Mouse (Mus musculus): Measurements from ENCODE around the gene Thsd4. TPM values are rescaled to one million over a fixed set of nuclear protein-coding genes. Genes with fewer than 3 reads are reported as not detected.

Gene Thsd4
- polyA plus RNA-seq, 1 experiment from 2014 or later, result 20.2 TPM

DNA sequence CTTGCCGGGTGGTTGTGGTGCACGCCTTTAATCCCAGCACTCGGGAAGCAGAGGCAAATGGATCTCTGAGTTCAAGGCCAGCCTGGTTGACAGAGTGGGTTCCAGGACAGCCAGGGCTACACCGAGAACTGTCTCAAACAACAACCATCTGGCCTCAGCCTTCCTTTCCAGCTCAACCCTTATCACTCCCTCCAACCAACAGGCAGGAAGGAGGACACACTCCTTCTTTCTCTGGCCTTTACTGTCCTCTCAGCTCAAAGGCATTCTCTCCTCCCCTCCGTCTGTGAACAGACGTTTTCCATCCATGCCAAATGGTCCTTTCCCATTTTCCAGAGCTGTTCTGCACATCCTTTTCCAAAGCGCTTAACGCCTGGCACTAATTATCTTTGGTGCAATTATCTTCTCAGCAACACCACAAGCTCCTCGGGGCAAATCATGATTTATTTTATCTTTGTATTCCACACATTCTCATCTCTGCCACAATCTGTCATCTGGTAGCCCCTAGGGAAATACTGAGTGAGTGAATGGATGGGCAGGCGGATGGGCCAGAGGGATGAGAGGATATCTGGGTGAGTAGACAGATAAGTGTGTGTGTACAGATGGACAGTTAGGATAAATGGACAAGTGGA lies 80.5 kb downstream of the Thsd4 start:
- WGBS, result 76% methylated on average over 10 of the region's 10 CpGs
- H3K9ac ChIP-seq (ENCODE audit: low read depth, low read length), result no peak overlapping the region
- no peak overlapping the region for H3K4me2 ChIP-seq (ENCODE audit: low read depth, low read length)
- no peak overlapping the region for H3K4me3 ChIP-seq (ENCODE audit: low read length)
- no peaks in the 10 kb centered on the region for H3K9me3 ChIP-seq (ENCODE audit: control insufficient read depth, low read length)
- no peaks in the 10 kb centered on the region for H3K36me3 ChIP-seq (ENCODE audit: control insufficient read depth, insufficient read depth, low read length)
- H3K27ac ChIP-seq (ENCODE audit: low read length), result no peak overlapping the region
- ATAC-seq, result no peak
- H3K27me3 ChIP-seq (replicated peaks; ENCODE audit: control insufficient read depth, insufficient read depth, low read length), result no peaks in the 10 kb centered on the region
- H3K4me1 ChIP-seq (ENCODE audit: control insufficient read depth, insufficient read depth, low read length), result 0 out of 2 replicates have a peak, but pooled peaks cover 7% of the 10 kb centered on the region

DNA sequence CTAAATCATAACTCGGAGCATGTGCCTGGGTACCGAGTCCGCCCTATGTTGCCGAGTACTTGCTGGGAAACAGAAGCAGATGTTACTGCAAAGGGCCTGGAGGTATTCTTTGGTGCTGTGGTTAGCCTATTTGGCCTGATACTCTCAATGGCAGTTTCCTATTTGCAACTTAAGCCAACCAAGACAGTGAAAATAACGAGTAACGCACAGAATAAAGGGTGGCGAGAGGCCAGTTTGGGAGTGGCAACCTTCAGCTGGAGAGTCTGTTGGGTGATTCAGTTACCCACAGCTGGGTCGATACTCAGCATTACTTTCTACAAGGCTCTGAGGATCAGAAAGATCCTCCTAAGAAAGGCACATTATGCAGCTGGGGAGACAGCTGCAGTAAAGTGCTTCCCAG lies 81.3 kb downstream of the Thsd4 start:
- Histone ChIP-seq H3K4me2 (ENCODE audit: low read depth, low read length) (no peak overlapping the region), H3K4me3 (ENCODE audit: low read length) (no peak overlapping the region), H3K27me3 (replicated peaks; ENCODE audit: control insufficient read depth, insufficient read depth, low read length) (no peaks in the 10 kb centered on the region), H3K27ac (ENCODE audit: low read length) (no peak overlapping the region), H3K9ac (ENCODE audit: low read depth, low read length) (no peak overlapping the region), H3K36me3 (ENCODE audit: control insufficient read depth, insufficient read depth, low read length) (no peaks in the 10 kb centered on the region), H3K9me3 (ENCODE audit: control insufficient read depth, low read length) (no peaks in the 10 kb centered on the region), H3K4me1 (ENCODE audit: control insufficient read depth, insufficient read depth, low read length) (0 out of 2 replicates have a peak, but pooled peaks cover 4% of the 10 kb centered on the region)
- WGBS, result 71% methylated on average over 8 of the region's 8 CpGs
- ATAC-seq, result no peak

DNA sequence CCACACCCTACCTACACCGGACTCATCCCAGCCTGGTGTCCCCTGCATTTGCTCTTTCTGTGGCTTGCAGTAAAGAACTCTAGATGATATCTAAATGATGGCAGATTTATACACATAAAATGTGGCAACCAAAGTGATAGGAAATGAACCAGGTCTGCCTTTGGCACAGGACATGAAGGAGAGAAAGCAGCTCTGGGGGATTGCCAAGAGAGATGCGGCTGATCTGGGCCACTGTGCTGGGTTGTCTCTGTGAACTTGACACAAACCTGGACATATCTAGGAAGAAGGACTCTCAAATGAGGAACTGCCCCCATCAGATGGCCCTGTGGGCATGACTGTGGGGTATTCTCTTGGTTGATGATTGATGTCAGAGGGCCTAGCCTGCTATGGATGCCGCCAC lies 85.6 kb downstream of the Thsd4 start:
- 86% methylated on average over 3 of the region's 3 CpGs for WGBS
- Histone ChIP-seq H3K27me3 (replicated peaks; ENCODE audit: control insufficient read depth, insufficient read depth, low read length) (no peaks in the 10 kb centered on the region), H3K4me3 (ENCODE audit: low read length) (no peak overlapping the region), H3K36me3 (ENCODE audit: control insufficient read depth, insufficient read depth, low read length) (0 out of 2 replicates have a peak, but pooled peaks cover 4% of the 10 kb centered on the region), H3K9ac (ENCODE audit: low read depth, low read length) (no peak overlapping the region), H3K4me2 (ENCODE audit: low read depth, low read length) (no peak overlapping the region), H3K4me1 (ENCODE audit: control insufficient read depth, insufficient read depth, low read length) (no peaks in the 10 kb centered on the region), H3K9me3 (ENCODE audit: control insufficient read depth, low read length) (no peaks in the 10 kb centered on the region), H3K27ac (ENCODE audit: low read length) (no peak overlapping the region)
- ATAC-seq, result no peak

DNA sequence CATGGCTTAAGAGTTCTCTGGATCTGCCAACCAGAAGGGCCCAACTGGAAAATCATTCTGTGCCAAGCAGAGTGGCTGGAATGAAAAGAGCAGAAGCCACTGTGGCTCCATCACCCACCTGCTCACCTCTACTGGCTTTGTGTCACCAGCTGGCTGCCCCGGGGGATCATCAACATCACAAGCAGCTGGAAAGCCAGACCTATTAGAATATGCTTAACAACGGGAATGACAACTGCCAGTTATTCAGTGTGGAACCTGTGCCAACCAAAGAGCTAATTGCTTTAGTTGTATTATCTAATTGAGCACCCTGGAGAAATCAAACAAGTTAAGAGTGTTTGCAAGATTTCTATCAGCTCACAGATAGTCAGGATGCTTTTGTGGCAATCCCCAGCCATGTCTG lies 87.8 kb downstream of the Thsd4 start:
- no peaks in the 10 kb centered on the region for H3K9me3 ChIP-seq (ENCODE audit: control insufficient read depth, low read length)
- H3K4me2 ChIP-seq (ENCODE audit: low read depth, low read length), result no peak overlapping the region
- 48% methylated on average over 2 of the region's 2 CpGs for WGBS
- ATAC-seq, result no peak
- H3K27ac ChIP-seq (ENCODE audit: low read length), result no peak overlapping the region
- H3K4me3 ChIP-seq (ENCODE audit: low read length), result no peak overlapping the region
- no peaks in the 10 kb centered on the region for H3K27me3 ChIP-seq (replicated peaks; ENCODE audit: control insufficient read depth, insufficient read depth, low read length)
- no peaks in the 10 kb centered on the region for H3K4me1 ChIP-seq (ENCODE audit: control insufficient read depth, insufficient read depth, low read length)
- H3K36me3 ChIP-seq (ENCODE audit: control insufficient read depth, insufficient read depth, low read length), result 0 out of 2 replicates have a peak, but pooled peaks cover 4% of the 10 kb centered on the region
- no peak overlapping the region for H3K9ac ChIP-seq (ENCODE audit: low read depth, low read length)

DNA sequence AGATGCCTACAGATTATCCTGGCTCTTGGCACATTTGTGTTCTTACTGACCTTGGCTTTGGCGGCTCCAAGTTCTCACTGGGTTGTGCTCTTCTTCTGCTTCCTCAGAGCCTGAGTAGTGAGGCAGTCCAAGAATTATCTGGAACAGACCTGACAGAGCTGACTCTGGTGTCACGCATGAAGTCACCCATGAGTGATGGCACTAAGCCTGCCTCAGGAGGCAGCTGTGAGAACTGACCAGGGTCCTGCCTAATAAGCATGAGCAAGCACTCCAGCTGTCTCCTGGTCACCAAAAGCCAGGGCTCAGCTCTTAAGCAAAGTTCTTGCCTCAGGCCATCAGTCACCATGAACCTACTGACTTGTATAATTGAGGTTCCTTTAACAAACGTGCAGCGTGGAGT lies 89.9 kb downstream of the Thsd4 start:
- Histone ChIP-seq H3K9ac (ENCODE audit: low read depth, low read length) (no peak overlapping the region), H3K4me2 (ENCODE audit: low read depth, low read length) (no peak overlapping the region), H3K27me3 (replicated peaks; ENCODE audit: control insufficient read depth, insufficient read depth, low read length) (no peaks in the 10 kb centered on the region), H3K36me3 (ENCODE audit: control insufficient read depth, insufficient read depth, low read length) (0 out of 2 replicates have a peak, but pooled peaks cover 4% of the 10 kb centered on the region), H3K9me3 (ENCODE audit: control insufficient read depth, low read length) (no peaks in the 10 kb centered on the region), H3K4me1 (ENCODE audit: control insufficient read depth, insufficient read depth, low read length) (no peaks in the 10 kb centered on the region), H3K4me3 (ENCODE audit: low read length) (no peak overlapping the region), H3K27ac (ENCODE audit: low read length) (no peak overlapping the region)
- WGBS, result 89% methylated on average over 4 of the region's 4 CpGs
- ATAC-seq, result no peak

DNA sequence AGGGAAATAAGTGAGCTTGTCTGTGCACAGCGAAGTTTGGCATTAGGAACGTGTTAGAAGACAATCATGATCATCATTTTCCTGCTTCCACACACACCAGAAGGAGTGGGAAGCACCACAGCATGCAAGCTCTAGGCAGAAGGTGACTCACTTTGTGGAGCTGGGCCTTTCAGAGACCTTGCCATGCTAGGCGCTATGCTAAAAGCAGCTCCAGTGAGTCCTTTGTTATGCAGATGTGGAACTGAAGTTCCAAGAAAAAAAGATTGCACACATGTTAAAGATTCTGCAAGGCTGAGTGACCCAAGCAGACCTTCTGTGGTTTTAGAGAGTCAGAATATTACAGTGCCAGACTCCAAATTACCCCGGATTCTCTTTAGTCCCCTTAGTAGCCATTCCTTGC lies 91.8 kb downstream of the Thsd4 start:
- 0 out of 2 replicates have a peak, but pooled peaks cover 4% of the 10 kb centered on the region for H3K36me3 ChIP-seq (ENCODE audit: control insufficient read depth, insufficient read depth, low read length)
- ATAC-seq, result no peak
- no peak overlapping the region for H3K4me2 ChIP-seq (ENCODE audit: low read depth, low read length)
- H3K9ac ChIP-seq (ENCODE audit: low read depth, low read length), result no peak overlapping the region
- no peaks in the 10 kb centered on the region for H3K27me3 ChIP-seq (replicated peaks; ENCODE audit: control insufficient read depth, insufficient read depth, low read length)
- WGBS, result 89% methylated on average over 4 of the region's 4 CpGs
- no peak overlapping the region for H3K27ac ChIP-seq (ENCODE audit: low read length)
- no peak overlapping the region for H3K4me3 ChIP-seq (ENCODE audit: low read length)
- no peaks in the 10 kb centered on the region for H3K9me3 ChIP-seq (ENCODE audit: control insufficient read depth, low read length)
- no peaks in the 10 kb centered on the region for H3K4me1 ChIP-seq (ENCODE audit: control insufficient read depth, insufficient read depth, low read length)

DNA sequence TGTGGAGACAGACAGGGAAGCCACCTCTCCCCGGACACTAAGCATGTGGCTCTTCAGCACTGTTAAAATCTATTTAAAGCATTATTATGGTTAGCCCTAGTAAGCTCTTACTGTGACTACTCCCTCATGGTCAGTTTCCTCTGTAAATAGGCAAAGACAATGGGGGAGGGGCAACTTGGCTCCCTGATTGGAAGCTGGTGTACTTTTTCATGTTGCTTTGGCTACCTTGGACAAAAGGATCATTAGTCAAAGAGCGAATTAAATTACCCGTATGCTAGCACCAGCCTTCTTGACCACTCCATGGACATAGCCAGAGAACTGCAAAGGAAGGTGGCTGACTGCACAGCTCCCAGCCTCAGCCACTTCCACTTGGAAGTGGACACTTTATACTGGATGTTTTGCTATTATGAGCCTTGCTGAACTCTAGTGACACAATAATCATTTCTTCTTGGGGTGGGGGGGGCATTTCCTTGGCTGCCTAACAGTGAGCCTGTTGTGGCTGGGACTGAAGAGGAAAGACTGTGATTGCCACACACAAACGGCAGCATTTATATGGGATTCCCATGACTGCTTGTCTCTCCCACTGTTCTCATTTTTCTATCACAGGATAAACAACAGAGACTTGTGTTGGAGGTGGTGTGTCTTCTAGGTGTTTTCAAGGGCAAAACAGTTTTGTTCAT lies 107.6 kb downstream of the Thsd4 start:
- H3K4me1 ChIP-seq (ENCODE audit: control insufficient read depth, insufficient read depth, low read length), result no peaks in the 10 kb centered on the region
- no peaks in the 10 kb centered on the region for H3K27me3 ChIP-seq (replicated peaks; ENCODE audit: control insufficient read depth, insufficient read depth, low read length)
- H3K36me3 ChIP-seq (ENCODE audit: control insufficient read depth, insufficient read depth, low read length), result no peaks in the 10 kb centered on the region
- ATAC-seq, result no peak
- H3K9ac ChIP-seq (ENCODE audit: low read depth, low read length), result no peak overlapping the region
- H3K9me3 ChIP-seq (ENCODE audit: control insufficient read depth, low read length), result no peaks in the 10 kb centered on the region
- WGBS, result 51% methylated on average over 4 of the region's 4 CpGs
- H3K27ac ChIP-seq (ENCODE audit: low read length), result no peak overlapping the region
- H3K4me3 ChIP-seq (ENCODE audit: low read length), result no peak overlapping the region
- no peak overlapping the region for H3K4me2 ChIP-seq (ENCODE audit: low read depth, low read length)

DNA sequence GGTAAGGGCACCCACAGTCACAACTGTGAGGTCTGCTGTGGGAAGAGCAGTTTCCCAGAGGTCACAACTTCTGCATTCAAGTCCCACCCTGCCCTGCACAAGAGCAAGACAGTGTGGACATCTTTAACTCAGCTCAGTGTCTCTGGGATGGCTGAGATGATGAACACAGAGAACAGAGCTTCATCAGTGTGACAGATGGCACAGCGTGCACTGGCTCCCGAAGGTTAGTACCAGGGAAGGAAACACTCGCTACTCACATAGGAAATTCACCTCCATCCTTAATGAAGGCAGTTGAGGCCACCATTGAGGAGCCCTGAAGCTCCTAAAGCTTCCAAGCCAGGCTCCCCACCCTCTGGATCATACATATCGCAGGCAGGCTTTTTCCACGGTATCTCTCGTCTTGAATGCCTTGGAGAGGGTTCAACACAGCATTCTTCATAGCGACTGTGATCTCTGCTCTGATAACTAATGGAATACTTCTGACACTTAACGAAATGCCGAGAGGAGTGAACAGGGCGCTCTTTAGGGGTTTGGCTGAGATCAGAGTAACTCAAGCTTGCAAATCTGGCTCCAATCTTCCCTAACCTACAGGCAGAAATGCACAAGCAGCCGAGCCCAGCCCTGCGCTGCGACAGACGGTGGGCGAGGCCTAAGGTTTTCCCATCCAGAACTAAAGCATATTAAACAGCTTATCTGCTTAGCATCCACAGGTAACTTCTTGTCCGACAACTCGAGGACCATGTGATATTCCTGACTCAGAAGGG lies 110.8 kb downstream of the Thsd4 start:
- no peak overlapping the region for H3K27ac ChIP-seq (ENCODE audit: low read length)
- peaks cover 3% of the 10 kb centered on the region; the same call in 1 of the 2 replicates for H3K4me1 ChIP-seq (ENCODE audit: control insufficient read depth, insufficient read depth, low read length)
- H3K9ac ChIP-seq (ENCODE audit: low read depth, low read length), result no peak overlapping the region
- no peak overlapping the region for H3K4me3 ChIP-seq (ENCODE audit: low read length)
- no peak overlapping the region for H3K4me2 ChIP-seq (ENCODE audit: low read depth, low read length)
- no peaks in the 10 kb centered on the region for H3K9me3 ChIP-seq (ENCODE audit: control insufficient read depth, low read length)
- ATAC-seq, result no peak
- H3K36me3 ChIP-seq (ENCODE audit: control insufficient read depth, insufficient read depth, low read length), result no peaks in the 10 kb centered on the region
- H3K27me3 ChIP-seq (replicated peaks; ENCODE audit: control insufficient read depth, insufficient read depth, low read length), result no peaks in the 10 kb centered on the region
- 67% methylated on average over 17 of the region's 17 CpGs for WGBS

DNA sequence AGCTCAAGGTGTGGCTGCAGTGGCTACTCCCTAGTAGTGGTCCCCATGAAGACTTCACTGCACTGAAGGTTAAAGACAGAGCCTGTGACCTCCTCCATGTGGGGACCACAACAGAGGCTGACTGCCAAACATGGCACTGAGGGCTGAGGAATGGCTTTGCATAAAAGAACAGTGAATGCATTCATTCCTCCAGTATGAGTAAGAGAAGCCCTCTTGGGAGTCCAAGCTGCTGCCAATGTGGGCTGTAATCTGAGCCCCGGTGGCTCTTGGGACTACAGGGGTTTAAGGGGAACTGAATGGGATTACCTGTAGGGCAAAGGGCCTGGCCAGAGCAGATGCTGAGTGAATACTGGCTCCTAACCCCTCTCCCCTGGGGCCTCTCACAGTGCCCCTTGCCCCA lies 114.5 kb downstream of the Thsd4 start:
- ATAC-seq, result no peak
- H3K9me3 ChIP-seq (ENCODE audit: control insufficient read depth, low read length), result no peaks in the 10 kb centered on the region
- WGBS, result 19% methylated on average over 1 of the region's 1 CpGs

More for the DNA sequence above, 114.5 kb downstream of the Thsd4 start:
- Histone ChIP-seq H3K4me3 (ENCODE audit: low read length) (no peak overlapping the region), H3K4me1 (ENCODE audit: control insufficient read depth, insufficient read depth, low read length) (peaks cover 10% of the 10 kb centered on the region), H3K27me3 (replicated peaks; ENCODE audit: control insufficient read depth, insufficient read depth, low read length) (no peaks in the 10 kb centered on the region), H3K4me2 (ENCODE audit: low read depth, low read length) (no peak overlapping the region), H3K9ac (ENCODE audit: low read depth, low read length) (no peak overlapping the region), H3K36me3 (ENCODE audit: control insufficient read depth, insufficient read depth, low read length) (no peaks in the 10 kb centered on the region), H3K27ac (ENCODE audit: low read length) (no peak overlapping the region)
